Mouse (Mus musculus): Measurements from ENCODE around the gene Aipl1. TPM values are rescaled to one million over a fixed set of nuclear protein-coding genes. Genes with fewer than 3 reads are reported as not detected.

The Aipl1 gene
- polyA plus RNA-seq, 1 experiment: 0.38 TPM

GRCm38 (mm10) chr11:72039599-72040386 is 2.5 kb upstream of the Aipl1 start:
- peaks cover 25% of the 10 kb centered on the region for H3K79me2 ChIP-seq (ENCODE audit: control insufficient read depth, insufficient read depth)
- H3K36me3 ChIP-seq (ENCODE audit: control insufficient read depth, insufficient read depth): no peaks in the 10 kb centered on the region
- no peak for TF ChIP-seq REST (IDR thresholded peaks at IDR 0.05; ENCODE audit: insufficient read depth, insufficient read length)
- no peak for TF ChIP-seq SRF (IDR thresholded peaks at IDR 0.05; ENCODE audit: control insufficient read depth, insufficient read length, low read depth)
- TF ChIP-seq MYOG (IDR thresholded peaks at IDR 0.05; ENCODE audit: control insufficient read depth in 1 of 3, insufficient read depth in 1 of 3, insufficient read length in 2 of 3, low read depth in 2 of 3): no peak
- TF ChIP-seq POLR2AphosphoS2 (IDR thresholded peaks at IDR 0.05; ENCODE audit: insufficient read length, low read depth): no peak
- TF ChIP-seq MAX (IDR thresholded peaks at IDR 0.05; ENCODE audit: low read depth): no peak
- peak; percentile 63 for TF ChIP-seq CEBPB (IDR thresholded peaks at IDR 0.05; ENCODE audit: insufficient read depth, poor library complexity, severe bottlenecking)
- no peak overlapping the region for H3K4me3 ChIP-seq
- H3K27me3 ChIP-seq (ENCODE audit: control insufficient read depth, insufficient read depth, insufficient read length): no peaks in the 10 kb centered on the region
- no peak overlapping the region for H3ac ChIP-seq (ENCODE audit: control insufficient read depth, insufficient read length)
- H3K4me2 ChIP-seq (ENCODE audit: low read depth): peak overlapping the region; percentile 89

GRCm38 (mm10) chr11:72037996-72038395 is 687 bp upstream of the Aipl1 start:
- Histone ChIP-seq H3K4me3 (no peak overlapping the region), H3K4me2 (ENCODE audit: low read depth) (no peak overlapping the region)
- no peak for TF ChIP-seq POLR2AphosphoS2 (IDR thresholded peaks at IDR 0.05; ENCODE audit: insufficient read length, low read depth)
- TF ChIP-seq POLR2A (IDR thresholded peaks at IDR 0.05; ENCODE audit: insufficient read length, low read depth): no peak
- TF ChIP-seq CEBPB (IDR thresholded peaks at IDR 0.05; ENCODE audit: insufficient read depth, poor library complexity, severe bottlenecking): no peak
- no peak for TF ChIP-seq TCF3 (IDR thresholded peaks at IDR 0.05; ENCODE audit: insufficient read length, low read depth)
- no peak for TF ChIP-seq E2F4 (IDR thresholded peaks at IDR 0.05; ENCODE audit: insufficient read depth)
- no peak for TF ChIP-seq USF1 (IDR thresholded peaks at IDR 0.05; ENCODE audit: low read depth)
- no peak for TF ChIP-seq MYOD1 (IDR thresholded peaks at IDR 0.05; ENCODE audit: control insufficient read depth in 1 of 3, insufficient read length in 2 of 3, low read depth in 2 of 3)
- no peak for TF ChIP-seq MAX (IDR thresholded peaks at IDR 0.05; ENCODE audit: low read depth)
- no peak for TF ChIP-seq SRF (IDR thresholded peaks at IDR 0.05; ENCODE audit: control insufficient read depth, insufficient read length, low read depth)
- TF ChIP-seq MYOG (IDR thresholded peaks at IDR 0.05; ENCODE audit: control insufficient read depth in 1 of 3, insufficient read depth in 1 of 3, insufficient read length in 2 of 3, low read depth in 2 of 3): no peak
- TF ChIP-seq REST (IDR thresholded peaks at IDR 0.05; ENCODE audit: insufficient read depth, insufficient read length): no peak
- no peak for TF ChIP-seq TCF12 (IDR thresholded peaks at IDR 0.05; ENCODE audit: insufficient read depth, poor library complexity, severe bottlenecking)

GRCm38 (mm10) chr11:72032589-72032988 is 4.7 kb downstream of the Aipl1 start:
- Histone ChIP-seq H3ac (ENCODE audit: control insufficient read depth, insufficient read length) (no peak overlapping the region), H3K36me3 (ENCODE audit: control insufficient read depth, insufficient read depth) (no peaks in the 10 kb centered on the region), H3K4me3 (no peak overlapping the region), H3K27me3 (ENCODE audit: control insufficient read depth, insufficient read depth, insufficient read length) (peaks cover 19% of the 10 kb centered on the region), H3K79me2 (ENCODE audit: control insufficient read depth, insufficient read depth) (no peaks in the 10 kb centered on the region), H3K4me2 (ENCODE audit: low read depth) (peak overlapping the region; percentile 27)
- peak in 2 of 3 experiments; percentile 66 for TF ChIP-seq MYOD1 (IDR thresholded peaks at IDR 0.05; ENCODE audit: control insufficient read depth in 1 of 3, insufficient read length in 2 of 3, low read depth in 2 of 3)
- no peak for TF ChIP-seq TCF3 (IDR thresholded peaks at IDR 0.05; ENCODE audit: insufficient read length, low read depth)
- TF ChIP-seq CEBPB (IDR thresholded peaks at IDR 0.05; ENCODE audit: insufficient read depth, poor library complexity, severe bottlenecking): no peak
- no peak for TF ChIP-seq TCF12 (IDR thresholded peaks at IDR 0.05; ENCODE audit: insufficient read depth, poor library complexity, severe bottlenecking)
- TF ChIP-seq MYOG (IDR thresholded peaks at IDR 0.05; ENCODE audit: control insufficient read depth in 1 of 3, insufficient read depth in 1 of 3, insufficient read length in 2 of 3, low read depth in 2 of 3): peak in 1 of 3 experiments; percentile 7

More at GRCm38 (mm10) chr11:72037996-72038395, 687 bp upstream of the Aipl1 start:
- H3ac ChIP-seq (ENCODE audit: control insufficient read depth, insufficient read length): no peak overlapping the region
- no peaks in the 10 kb centered on the region for H3K36me3 ChIP-seq (ENCODE audit: control insufficient read depth, insufficient read depth)
- peaks cover 7% of the 10 kb centered on the region for H3K79me2 ChIP-seq (ENCODE audit: control insufficient read depth, insufficient read depth)
- H3K27me3 ChIP-seq (ENCODE audit: control insufficient read depth, insufficient read depth, insufficient read length): no peaks in the 10 kb centered on the region

- no peak overlapping the region for H3ac ChIP-seq (ENCODE audit: control insufficient read depth, insufficient read length)
- TF ChIP-seq MYOD1 (IDR thresholded peaks at IDR 0.05; ENCODE audit: control insufficient read depth in 1 of 3, insufficient read length in 2 of 3, low read depth in 2 of 3): peak in 1 of 3 experiments; percentile 28
- TF ChIP-seq TCF3 (IDR thresholded peaks at IDR 0.05; ENCODE audit: insufficient read length, low read depth): no peak
- H3K4me2 ChIP-seq (ENCODE audit: low read depth): peak overlapping the region; percentile 27
Observed at GRCm38 (mm10) chr11:72032091-72032490, 5.2 kb downstream of the Aipl1 start.

GRCm38 (mm10) chr11:72031353-72031752 is 6.0 kb downstream of the Aipl1 start:
- TF ChIP-seq MYOD1 (IDR thresholded peaks at IDR 0.05; ENCODE audit: control insufficient read depth in 1 of 3, insufficient read length in 2 of 3, low read depth in 2 of 3): peak in 2 of 3 experiments; percentile 24 to 57
- TF ChIP-seq MYOG (IDR thresholded peaks at IDR 0.05; ENCODE audit: control insufficient read depth in 1 of 3, insufficient read depth in 1 of 3, insufficient read length in 2 of 3, low read depth in 2 of 3): peak in 2 of 3 experiments; percentile 67 to 76
- TF ChIP-seq MAX (IDR thresholded peaks at IDR 0.05; ENCODE audit: low read depth): no peak
- no peak for TF ChIP-seq REST (IDR thresholded peaks at IDR 0.05; ENCODE audit: insufficient read depth, insufficient read length)
- Histone ChIP-seq H3K36me3 (ENCODE audit: control insufficient read depth, insufficient read depth) (no peaks in the 10 kb centered on the region), H3K27me3 (ENCODE audit: control insufficient read depth, insufficient read depth, insufficient read length) (peaks cover 23% of the 10 kb centered on the region), H3K4me2 (ENCODE audit: low read depth) (no peak overlapping the region), H3K4me3 (no peak overlapping the region), H3ac (ENCODE audit: control insufficient read depth, insufficient read length) (no peak overlapping the region), H3K79me2 (ENCODE audit: control insufficient read depth, insufficient read depth) (no peaks in the 10 kb centered on the region)

More at GRCm38 (mm10) chr11:72032091-72032490, 5.2 kb downstream of the Aipl1 start:
- Histone ChIP-seq H3K36me3 (ENCODE audit: control insufficient read depth, insufficient read depth) (no peaks in the 10 kb centered on the region), H3K4me3 (no peak overlapping the region), H3K27me3 (ENCODE audit: control insufficient read depth, insufficient read depth, insufficient read length) (peaks cover 23% of the 10 kb centered on the region), H3K79me2 (ENCODE audit: control insufficient read depth, insufficient read depth) (no peaks in the 10 kb centered on the region)
